Mouse (Mus musculus) heart, postnatal 10 days (tissue): ENCODE results near the gene Taar7b. TPM values are rescaled to one million over a fixed set of nuclear protein-coding genes. Genes with fewer than 3 reads are reported as not detected.
A peak's percentile ranks its signal among the peaks of the same experiment; 100 is the strongest.

Experiments
- DNase-seq, 2 experiments: peaks; one replicate each; pipeline ENCODE4 v3.0.0; 2021
- intact Hi-C: fragments of 180-260 bp; cut with DNase I; formaldehyde crosslinking; loops from one replicate; pipeline ENCODE4 v1.15.1; 2025
- total RNA-seq, 2 experiments: library from RNA; stranded (reverse); gene quantifications; 2 replicates each; pipeline ENCODE4 v1.2.3; 2021

Taar7b gene
- total RNA-seq, result not detected

DNA sequence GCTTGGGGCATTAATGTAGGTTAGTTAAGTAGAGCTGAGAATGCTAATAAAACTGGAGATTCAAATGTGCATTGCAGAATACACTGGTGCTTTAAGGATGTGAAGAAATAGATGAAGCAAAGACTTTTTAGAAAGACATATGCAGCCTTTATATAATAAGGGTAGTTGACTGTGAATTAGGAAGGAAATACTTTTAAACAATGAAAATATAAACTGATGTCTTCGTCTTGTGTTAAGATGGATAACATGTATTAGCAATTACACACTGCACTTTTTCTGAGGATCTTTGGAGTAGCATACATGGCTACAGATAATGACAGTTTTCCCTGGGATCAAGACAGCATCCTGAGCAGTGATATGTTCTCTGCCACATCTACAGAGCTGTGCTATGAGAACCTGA is at the start of gene Taar7b:
Gene Taar7b (plus strand): TSS at position 301 of the 400 bp plus-strand sequence.
- intact Hi-C loops, result no loop called here
- DNase-seq, result no peak

DNA sequence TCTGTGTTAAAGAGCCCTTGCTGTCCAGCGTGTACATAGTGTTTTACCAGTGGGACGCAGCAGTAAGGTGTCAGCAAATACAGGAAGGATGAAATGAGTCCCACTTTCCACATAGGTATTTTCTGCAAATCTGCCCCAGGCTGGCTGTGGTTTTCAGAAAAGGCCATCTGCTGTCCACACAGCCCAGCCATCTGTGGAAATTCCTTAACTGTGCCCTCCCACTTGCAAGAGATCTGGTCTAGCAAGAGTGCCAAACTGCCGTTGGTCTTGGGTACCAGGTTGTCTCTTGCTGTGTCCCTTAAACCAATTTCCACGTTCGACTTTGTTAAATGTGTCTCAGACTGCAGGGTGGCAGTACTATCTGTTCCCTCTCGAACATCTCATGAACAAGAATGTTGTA is 48.0 kb upstream of the Taar7b start:
- no peak for DNase-seq
- intact Hi-C loops, result no loop called here

- DNase-seq, result no peak
- intact Hi-C loops, result no loop called here
Measured at GRCm38 (mm10) chr10:23959071-23959470, 40.7 kb upstream of the Taar7b start.

GRCm38 (mm10) chr10:23960444-23960915 is 39.3 kb upstream of the Taar7b start, which contains the start of gene Taar4:
Taar4 (plus strand) TSS chr10:23960494.
- intact Hi-C loops, result no loop called here
- DNase-seq, result no peak

GRCm38 (mm10) chr10:23963444-23963843 is 36.3 kb upstream of the Taar7b start:
- DNase-seq, result peak; percentile 14 to 35
- intact Hi-C loops, result no loop called here

DNA sequence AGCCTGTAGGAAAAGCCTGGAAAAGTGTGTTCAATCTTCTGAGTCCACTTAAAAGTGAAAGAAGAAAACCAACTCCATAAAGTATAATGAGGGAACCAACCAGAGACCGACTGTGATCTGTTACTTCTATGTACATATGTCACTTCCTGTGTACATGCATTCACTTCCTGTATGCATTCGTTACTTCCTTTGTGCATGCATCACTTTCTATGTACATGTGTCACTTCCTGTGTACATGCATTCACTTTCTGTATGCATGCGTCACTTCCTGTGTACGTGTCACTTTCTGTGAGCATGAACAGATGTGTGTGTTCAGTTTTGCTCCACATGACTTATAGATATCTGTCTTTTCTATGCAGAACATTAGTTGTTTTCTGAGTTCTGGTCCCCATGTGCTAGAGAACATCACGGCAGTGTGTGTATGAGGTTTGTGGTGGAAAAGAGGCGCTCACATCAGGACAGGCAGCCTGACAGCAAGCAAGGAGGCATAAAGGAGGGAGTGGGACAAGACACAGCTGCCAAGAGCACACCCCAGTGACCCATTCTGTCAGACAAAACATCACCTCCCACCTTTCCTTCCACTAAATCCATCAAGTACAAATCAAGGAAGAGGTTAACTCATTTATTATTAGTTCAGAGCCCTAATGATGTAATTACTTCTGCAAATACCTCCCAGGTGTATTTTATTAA is 34.7 kb upstream of the Taar7b start:
- intact Hi-C loops, result no loop called here
- no peak for DNase-seq

DNA sequence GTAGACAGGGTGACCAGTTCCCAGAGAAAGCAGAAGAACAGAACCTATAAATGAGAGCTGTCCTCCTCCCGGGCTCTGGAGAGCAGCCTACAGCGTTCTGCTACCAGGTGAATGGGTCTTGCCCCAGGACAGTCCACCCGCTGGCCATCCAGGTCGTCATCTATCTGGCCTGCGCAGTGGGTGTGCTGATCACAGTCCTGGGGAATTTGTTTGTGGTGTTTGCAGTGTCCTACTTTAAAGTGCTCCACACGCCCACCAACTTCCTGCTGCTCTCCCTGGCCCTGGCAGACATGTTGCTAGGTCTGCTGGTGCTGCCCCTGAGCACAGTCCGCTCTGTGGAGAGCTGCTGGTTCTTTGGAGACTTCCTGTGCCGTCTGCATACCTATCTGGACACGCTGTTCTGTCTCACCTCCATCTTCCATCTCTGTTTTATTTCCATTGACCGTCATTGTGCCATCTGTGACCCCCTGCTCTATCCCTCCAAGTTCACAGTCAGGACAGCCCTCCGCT is 29.0 kb upstream of the Taar7b start, which contains the start of gene Taar5:
Gene Taar5 (plus strand): TSS at position 51 of the 510 bp plus-strand sequence.
- intact Hi-C loops, result no loop called here
- no peak for DNase-seq

DNA sequence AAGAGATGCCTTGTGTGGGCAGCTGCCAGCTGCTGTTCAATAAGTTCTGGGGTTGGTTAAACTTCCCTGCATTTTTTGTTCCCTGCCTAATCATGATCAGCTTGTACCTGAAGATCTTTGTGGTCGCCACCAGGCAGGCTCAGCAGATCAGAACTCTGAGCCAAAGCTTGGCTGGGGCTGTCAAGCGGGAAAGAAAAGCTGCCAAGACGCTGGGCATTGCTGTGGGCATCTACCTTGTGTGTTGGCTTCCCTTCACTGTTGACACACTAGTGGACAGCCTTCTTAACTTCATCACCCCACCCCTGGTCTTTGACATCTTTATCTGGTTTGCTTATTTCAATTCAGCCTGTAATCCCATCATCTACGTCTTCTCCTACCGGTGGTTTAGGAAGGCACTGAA is 28.5 kb upstream of the Taar7b start:
- intact Hi-C loops, result no loop called here
- no peak for DNase-seq

DNA sequence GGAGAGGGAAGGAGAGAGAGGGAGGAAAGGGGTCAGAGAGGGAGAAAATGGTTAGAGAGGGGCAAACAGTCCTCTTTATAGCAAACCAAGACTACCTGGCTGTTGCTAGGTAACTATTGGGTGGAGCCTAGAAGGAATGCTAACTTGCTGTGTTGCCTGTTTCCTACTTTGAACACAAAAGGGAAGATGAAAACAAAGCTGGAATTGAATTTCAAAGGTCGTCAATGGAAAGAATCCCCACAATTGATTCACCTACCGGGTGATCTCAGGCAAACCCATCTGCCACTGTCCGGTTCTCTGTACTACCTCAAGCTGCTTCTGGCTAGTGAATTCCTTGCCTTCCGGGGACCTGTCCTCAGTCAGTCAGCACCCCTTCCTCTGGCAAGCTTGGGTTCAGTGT is 21.8 kb upstream of the Taar7b start:
- intact Hi-C loops, result loop anchor here (2.0 to 5.0 kb wide), 3 partner anchors 133 to 161 kb away; no protein-coding TSS in a partner anchor
- no peak for DNase-seq

- intact Hi-C loops, result loop anchor here (1.0 to 5.0 kb wide), 4 partner anchors 101 to 162 kb away; no protein-coding TSS in a partner anchor
- peak; percentile 75 to 87 for DNase-seq
Measured at GRCm38 (mm10) chr10:23978901-23979705, 20.6 kb upstream of the Taar7b start.

DNA sequence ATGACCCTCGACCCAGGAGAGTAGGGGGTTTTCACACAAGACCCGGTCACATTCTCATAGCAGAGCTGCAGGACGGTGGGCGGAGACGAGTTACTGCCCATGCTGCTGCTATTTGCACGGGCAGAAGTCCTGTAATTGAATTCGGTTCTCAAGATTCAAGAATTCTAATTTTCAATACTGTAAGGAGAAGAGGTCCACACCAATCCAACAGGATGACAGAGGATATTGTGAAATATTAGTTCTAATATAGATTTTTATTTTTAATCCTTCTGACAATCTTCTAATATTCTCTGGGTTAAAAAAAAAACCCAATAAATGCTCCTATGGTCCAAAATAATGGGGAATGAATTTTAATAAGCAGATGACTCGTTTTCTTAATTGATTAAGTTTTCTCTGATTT is 14.2 kb upstream of the Taar7b start, which contains the start of gene Taar6:
Gene Taar6 (minus strand): TSS at position 101 of the 400 bp plus-strand sequence.
- intact Hi-C loops, result no loop called here
- no peak for DNase-seq

DNA sequence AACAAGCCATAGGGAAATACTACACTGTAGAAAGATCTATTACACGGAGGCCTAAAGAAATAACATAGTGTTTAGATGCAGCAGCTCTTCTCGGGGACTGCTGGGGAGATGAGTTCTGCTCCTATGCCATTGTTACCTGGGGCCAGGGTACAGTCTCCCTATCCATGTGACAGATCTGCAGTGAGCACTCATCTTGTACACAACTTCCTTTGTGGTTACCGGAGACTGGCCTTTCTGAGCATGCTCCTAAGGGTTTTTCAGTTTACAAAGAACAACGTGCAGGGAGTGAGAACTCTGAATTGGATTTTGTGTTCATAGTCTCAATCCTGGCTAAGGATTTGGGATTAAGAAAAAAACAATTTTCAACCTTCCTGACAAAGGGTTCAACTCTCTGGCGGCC is 13.3 kb upstream of the Taar7b start:
- no peak for DNase-seq
- intact Hi-C loops, result no loop called here

DNA sequence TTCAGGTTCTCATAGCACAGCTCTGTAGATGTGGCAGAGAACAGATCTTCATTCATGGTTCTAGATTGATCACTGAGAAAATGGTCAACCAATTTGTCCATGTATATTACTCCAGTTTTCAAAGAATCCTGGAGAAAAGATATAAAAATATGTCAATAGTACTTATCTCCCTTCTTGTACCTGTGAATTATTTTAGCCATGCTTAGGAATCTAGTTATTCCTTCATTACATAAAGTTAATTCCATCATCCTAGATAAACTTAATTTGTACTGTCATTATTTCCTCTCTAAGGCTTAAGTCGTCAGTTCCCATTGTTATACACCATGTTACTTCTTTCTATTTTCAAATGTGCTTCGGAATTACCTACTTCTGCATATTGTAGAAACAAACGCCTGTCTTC is 6.4 kb upstream of the Taar7b start, which contains the start of gene Taar7a:
Gene Taar7a (minus strand): TSS at position 101 of the 400 bp plus-strand sequence.
- intact Hi-C loops, result no loop called here

GRCm38 (mm10) chr10:24006442-24006841 is 6.7 kb downstream of the Taar7b start:
- intact Hi-C loops, result no loop called here
- no peak for DNase-seq

More for the DNA sequence above, 6.4 kb upstream of the Taar7b start, which contains the start of gene Taar7a:
- DNase-seq, result no peak

- DNase-seq, result no peak
- intact Hi-C loops, result no loop called here
Measured at GRCm38 (mm10) chr10:24007034-24007433, 7.3 kb downstream of the Taar7b start.

GRCm38 (mm10) chr10:24008143-24008542 is 8.4 kb downstream of the Taar7b start:
- intact Hi-C loops, result no loop called here
- no peak for DNase-seq

DNA sequence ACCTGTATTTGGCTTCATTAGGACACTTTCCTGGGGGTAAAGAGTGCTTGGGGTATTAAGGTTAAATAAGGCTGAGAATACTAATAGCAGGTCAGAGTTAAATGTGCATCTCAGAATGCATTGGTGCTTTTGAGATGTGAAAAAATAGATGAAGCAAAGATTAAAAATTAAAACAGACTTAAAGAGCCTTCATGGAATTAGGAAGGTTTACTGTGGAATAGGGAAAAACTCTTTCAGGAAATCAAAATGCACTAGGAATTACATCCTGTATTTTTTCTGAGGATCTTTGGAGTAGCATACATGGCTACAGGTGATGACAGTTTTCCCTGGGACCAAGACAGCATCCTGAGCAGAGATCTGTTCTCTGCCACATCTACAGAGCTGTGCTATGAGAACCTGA is 27.2 kb downstream of the Taar7b start, which contains the start of gene Taar7d:
Gene Taar7d (plus strand): TSS at position 301 of the 400 bp plus-strand sequence.
- DNase-seq, result no peak
- intact Hi-C loops, result no loop called here

DNA sequence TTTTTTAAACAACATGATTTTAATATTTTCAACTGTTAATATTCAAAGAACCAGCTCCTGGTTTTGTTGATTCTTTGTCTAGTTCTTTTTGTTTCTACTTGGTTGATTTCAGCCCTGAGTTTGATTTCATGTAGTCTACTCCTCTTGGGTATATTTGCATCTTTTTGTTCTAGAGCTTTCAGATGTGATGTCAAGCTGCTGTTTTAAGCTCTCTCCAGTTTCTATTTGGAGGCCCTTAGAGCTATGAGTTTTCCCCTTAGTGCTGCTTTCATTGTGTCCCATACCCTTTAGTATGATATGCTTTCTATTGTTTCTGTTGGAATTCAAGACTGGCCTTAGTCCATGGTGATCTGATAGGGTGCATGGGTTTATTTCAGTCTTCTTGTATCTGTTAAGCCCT is 31.6 kb downstream of the Taar7b start:
- intact Hi-C loops, result no loop called here
- no peak for DNase-seq

DNA sequence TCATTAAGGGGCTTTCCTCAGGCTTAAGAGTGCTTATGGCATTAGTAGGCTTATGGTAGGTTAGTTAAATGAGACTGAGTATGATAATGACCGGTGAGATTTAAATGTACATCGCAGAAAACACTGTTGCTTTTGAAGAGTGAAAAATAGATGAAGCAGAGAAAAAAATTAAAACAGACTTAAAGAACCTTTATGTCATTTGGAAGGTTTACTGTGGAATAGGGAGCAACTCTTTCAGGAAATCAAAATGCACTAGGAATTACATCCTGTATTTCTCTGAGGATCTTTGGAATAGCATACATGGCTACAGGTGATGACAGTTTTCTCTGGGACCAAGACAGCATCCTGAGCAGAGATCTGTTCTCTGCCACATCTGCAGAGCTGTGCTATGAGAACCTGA is 37.6 kb downstream of the Taar7b start, which contains the start of gene Taar7e:
Gene Taar7e (plus strand): TSS at position 301 of the 400 bp plus-strand sequence.
- no peak for DNase-seq
- intact Hi-C loops, result no loop called here

DNA sequence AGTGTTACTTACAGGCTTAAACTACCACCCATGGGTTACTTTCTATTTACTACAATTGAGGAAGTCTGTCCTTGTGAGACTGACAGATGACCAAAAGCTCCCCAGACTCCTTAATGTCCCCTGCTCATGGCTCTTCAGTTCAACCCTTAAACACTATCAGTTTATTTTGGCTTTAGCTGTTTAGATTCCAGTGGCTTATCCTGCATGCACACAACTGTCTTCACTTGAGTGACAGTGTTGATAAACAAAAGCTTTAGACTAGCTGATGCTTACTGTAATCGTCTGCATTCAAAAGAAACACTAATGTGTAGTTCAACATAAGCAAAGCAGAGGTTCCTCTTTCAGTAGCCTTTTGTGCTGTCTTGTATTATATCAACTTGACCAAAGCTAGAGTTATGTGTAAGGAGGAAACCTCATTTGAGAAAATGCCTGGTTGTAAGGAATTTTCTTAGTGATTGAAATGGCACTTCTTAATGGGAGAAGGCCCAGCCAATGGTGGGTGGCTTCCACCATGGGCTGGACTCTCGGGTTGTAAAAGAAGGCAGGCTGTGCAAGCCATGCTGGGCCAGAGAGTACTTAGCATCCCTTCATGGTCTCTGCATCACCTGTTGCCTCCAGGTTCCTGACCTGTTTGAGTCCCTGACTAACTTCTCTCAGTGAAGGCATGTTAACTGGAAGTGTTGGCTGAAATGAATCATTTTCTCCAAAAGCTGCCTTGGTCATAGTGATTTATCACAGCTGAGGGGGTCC is 40.6 kb downstream of the Taar7b start:
- intact Hi-C loops, result no loop called here
- no peak for DNase-seq
